Comparison of ENCODE assay signal across 44 mouse cellular contexts in the genomic region with DNA sequence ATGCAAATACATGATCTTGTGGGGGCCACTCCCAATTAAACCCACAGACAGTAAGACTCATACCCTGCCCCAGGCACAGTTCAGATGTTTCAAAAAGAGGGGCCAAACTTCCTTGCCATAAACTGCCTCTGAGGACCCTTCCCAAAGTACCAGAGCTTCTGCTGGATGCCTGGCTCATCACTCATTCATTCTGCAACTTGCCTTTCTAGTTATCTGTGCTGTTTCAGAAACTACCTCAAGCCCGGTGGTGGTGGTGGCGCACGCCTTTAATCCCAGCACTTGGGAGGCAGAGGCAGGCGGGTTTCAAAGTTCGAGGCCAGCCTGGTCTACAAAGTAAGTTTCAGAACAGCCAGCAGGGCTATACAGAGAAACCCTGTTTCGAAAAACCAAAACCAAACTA. TPM values are rescaled to one million over a fixed set of nuclear protein-coding genes. Genes with fewer than 3 reads are reported as not detected.
"Had no signal": no experiment of that assay in that cellular context is flagged by ENCODE, and none has a peak within 500 bp of the region (broad histone marks: within the 10 kb centered on the region; RNA-seq: fewer than 3 reads in every experiment).

No protein-coding gene starts in this region.

- H3K4me3 ChIP-seq: limb, embryonic 10.5 days; limb, embryonic 12.5 days; limb, embryonic 13.5 days; limb, embryonic 15.5 days; liver, embryonic 12.5 days; liver, embryonic 13.5 days; liver, embryonic 15.5 days; lung, embryonic 15.5 days; megakaryocyte, embryonic 14.5 days; midbrain, embryonic 10.5 days; midbrain, embryonic 12.5 days; midbrain, embryonic 15.5 days; myocyte; neural tube, embryonic 12.5 days had no signal

- H3K27me3 ChIP-seq: limb, embryonic 12.5 days; limb, embryonic 13.5 days; limb, embryonic 15.5 days; liver, embryonic 12.5 days; liver, embryonic 13.5 days; liver, embryonic 15.5 days; lung, embryonic 15.5 days; megakaryocyte, embryonic 14.5 days; midbrain, embryonic 12.5 days; midbrain, embryonic 15.5 days; neural tube, embryonic 12.5 days had no signal

- H3K36me3 ChIP-seq: limb, embryonic 10.5 days; limb, embryonic 12.5 days; limb, embryonic 13.5 days; limb, embryonic 15.5 days; liver, embryonic 12.5 days; liver, embryonic 13.5 days; liver, embryonic 15.5 days; lung, embryonic 15.5 days; midbrain, embryonic 10.5 days; midbrain, embryonic 12.5 days; midbrain, embryonic 15.5 days; neural tube, embryonic 12.5 days had no signal

- H3K4me2 ChIP-seq: limb, embryonic 12.5 days; limb, embryonic 13.5 days; limb, embryonic 15.5 days; liver, embryonic 11.5 days; liver, embryonic 12.5 days; liver, embryonic 13.5 days; liver, embryonic 15.5 days; lung, embryonic 14.5 days; lung, embryonic 15.5 days; midbrain, embryonic 12.5 days; midbrain, embryonic 15.5 days; neural tube, embryonic 12.5 days had no signal

- H3K9ac ChIP-seq: limb, embryonic 12.5 days; limb, embryonic 13.5 days; limb, embryonic 15.5 days; liver, embryonic 12.5 days; liver, embryonic 13.5 days; liver, embryonic 14.5 days; liver, embryonic 15.5 days; liver, postnatal 0 days; lung, embryonic 14.5 days; lung, embryonic 15.5 days; midbrain, embryonic 12.5 days; midbrain, embryonic 15.5 days; neural tube, embryonic 12.5 days had no signal

- ATAC-seq: liver, embryonic 12.5 days; liver, postnatal 0 days; midbrain, embryonic 15.5 days; midbrain, embryonic 16.5 days had no signal

- H3K4me1 ChIP-seq: limb, embryonic 10.5 days; limb, embryonic 12.5 days; limb, embryonic 13.5 days; limb, embryonic 15.5 days; liver, embryonic 12.5 days; liver, embryonic 13.5 days; liver, embryonic 15.5 days; megakaryocyte, embryonic 14.5 days; midbrain, embryonic 10.5 days; midbrain, embryonic 12.5 days; midbrain, embryonic 15.5 days; neural tube, embryonic 12.5 days had no signal

- DNase-seq: liver; liver, embryonic 13.5 days; liver, postnatal 0 days; lung, adult 18-20 months; lung, adult 2 months; lung, postnatal 14 days; lung, postnatal 36 days; midbrain, embryonic 14.5 days had no signal

- H3K9me3 ChIP-seq: limb, embryonic 10.5 days; limb, embryonic 12.5 days; limb, embryonic 13.5 days; limb, embryonic 15.5 days; liver, embryonic 12.5 days; liver, embryonic 13.5 days; liver, embryonic 15.5 days; lung, embryonic 15.5 days; megakaryocyte, embryonic 14.5 days; midbrain, embryonic 10.5 days; midbrain, embryonic 12.5 days; midbrain, embryonic 15.5 days; neural tube, embryonic 12.5 days had no signal

- H3K27ac ChIP-seq: limb, embryonic 10.5 days; limb, embryonic 12.5 days; limb, embryonic 13.5 days; limb, embryonic 15.5 days; liver, embryonic 12.5 days; liver, embryonic 13.5 days; liver, embryonic 14.5 days; liver, embryonic 15.5 days; lung, embryonic 15.5 days; macrophage; midbrain, embryonic 10.5 days; midbrain, embryonic 12.5 days; midbrain, embryonic 15.5 days; neural tube, embryonic 12.5 days had no signal

RNA-seq across cellular contexts. Expression of a gene that starts 39.6 kb away (rescaled TPM):
- total RNA-seq: left cerebral cortex, adult 8-10 months; left cerebral cortex, postnatal 10 days; left cerebral cortex, postnatal 14 days; left cerebral cortex, postnatal 25 days; left cerebral cortex, postnatal 36 days; left cerebral cortex, postnatal 4 days; liver, adult 2 months; megakaryocyte progenitor cell, adult 5-6 weeks; megakaryocyte, adult 5-6 weeks; megakaryocyte-erythroid progenitor cell, adult 5-6 weeks; midbrain, postnatal 0 days; monocyte, adult 5-6 weeks had no signal
- polyA plus RNA-seq: limb, embryonic 10.5 days; limb, embryonic 11.5 days; limb, embryonic 12.5 days; limb, embryonic 13.5 days; limb, embryonic 14.5 days; limb, embryonic 15.5 days; liver, adult 2 months; liver, embryonic 11.5 days; liver, embryonic 12.5 days; liver, embryonic 13.5 days; liver, embryonic 14.5 days; liver, embryonic 15.5 days; liver, embryonic 16.5 days; liver, postnatal 0 days; lung, adult 2 months; lung, embryonic 14.5 days; lung, embryonic 15.5 days; lung, embryonic 16.5 days; lung, postnatal 0 days; macrophage; midbrain, embryonic 10.5 days; midbrain, embryonic 12.5 days; midbrain, embryonic 14.5 days; midbrain, embryonic 15.5 days; midbrain, embryonic 16.5 days; midbrain, postnatal 0 days; myocyte; neural tube, embryonic 11.5 days; neural tube, embryonic 12.5 days had no signal
